Mouse (Mus musculus): ENCODE results near the gene Tmem183a.

- no peak for TF ChIP-seq POLR2A (IDR thresholded peaks at IDR 0.05; ENCODE audit: insufficient read length, low read depth)
- no peak for TF ChIP-seq MYOG (IDR thresholded peaks at IDR 0.05; ENCODE audit: control insufficient read depth in 1 of 3, insufficient read depth in 1 of 3, insufficient read length in 2 of 3, low read depth in 2 of 3)
- no peak for TF ChIP-seq E2F4 (IDR thresholded peaks at IDR 0.05; ENCODE audit: insufficient read depth)
- TF ChIP-seq CEBPB (IDR thresholded peaks at IDR 0.05; ENCODE audit: insufficient read depth, poor library complexity, severe bottlenecking): no peak
- TF ChIP-seq MAX (IDR thresholded peaks at IDR 0.05; ENCODE audit: low read depth): no peak
- TF ChIP-seq TCF12 (IDR thresholded peaks at IDR 0.05; ENCODE audit: insufficient read depth, poor library complexity, severe bottlenecking): no peak
- TF ChIP-seq MYOD1 (IDR thresholded peaks at IDR 0.05; ENCODE audit: control insufficient read depth in 1 of 3, insufficient read length in 2 of 3, low read depth in 2 of 3): no peak
- peak; percentile 37 for TF ChIP-seq POLR2AphosphoS2 (IDR thresholded peaks at IDR 0.05; ENCODE audit: insufficient read length, low read depth)
- no peak for TF ChIP-seq TCF3 (IDR thresholded peaks at IDR 0.05; ENCODE audit: insufficient read length, low read depth)
- no peak for TF ChIP-seq USF1 (IDR thresholded peaks at IDR 0.05; ENCODE audit: low read depth)
- TF ChIP-seq REST (IDR thresholded peaks at IDR 0.05; ENCODE audit: insufficient read depth, insufficient read length): no peak
- TF ChIP-seq SRF (IDR thresholded peaks at IDR 0.05; ENCODE audit: control insufficient read depth, insufficient read length, low read depth): no peak
These were observed 20.0 kb downstream of the Tmem183a start for GRCm38 (mm10) chr1:134341641-134342277.
